Mouse (Mus musculus) lung, postnatal 36 days (tissue): Measurements from ENCODE around the gene Efcab3.

Experiments used
- DNase-seq: peaks from one replicate; pipeline ENCODE4 v3.0.0; 2022; ENCODE audit warnings: mixed read lengths

The Efcab3 gene

GRCm38 (mm10) chr11:105149353-105149752 is 86.0 kb downstream of the Efcab3 start:
- peak; percentile 6 for DNase-seq

GRCm38 (mm10) chr11:105149766-105150165 is 86.4 kb downstream of the Efcab3 start:
- DNase-seq, result no peak

- DNase-seq, result no peak
Measured at GRCm38 (mm10) chr11:105150691-105151090, 87.3 kb downstream of the Efcab3 start.

GRCm38 (mm10) chr11:105151226-105152016 is 88.0 kb downstream of the Efcab3 start:
- no peak for DNase-seq

GRCm38 (mm10) chr11:105152017-105152300 is 88.6 kb downstream of the Efcab3 start:
- DNase-seq, result no peak

- DNase-seq, result no peak
Measured at GRCm38 (mm10) chr11:105152357-105152899, 89.0 kb downstream of the Efcab3 start.

GRCm38 (mm10) chr11:105153068-105153833 is 89.9 kb downstream of the Efcab3 start:
- DNase-seq, result peak; percentile 42

GRCm38 (mm10) chr11:105155915-105156314 is 92.5 kb downstream of the Efcab3 start:
- DNase-seq, result no peak

GRCm38 (mm10) chr11:105156748-105157267 is 93.4 kb downstream of the Efcab3 start:
- no peak for DNase-seq

GRCm38 (mm10) chr11:105158047-105158446 is 94.7 kb downstream of the Efcab3 start:
- no peak for DNase-seq

- peak; percentile 18 for DNase-seq
Measured at GRCm38 (mm10) chr11:105159673-105160360, 96.4 kb downstream of the Efcab3 start.

- no peak for DNase-seq
Measured at GRCm38 (mm10) chr11:105161411-105161810, 98.0 kb downstream of the Efcab3 start.

GRCm38 (mm10) chr11:105164516-105165510 is 101.4 kb downstream of the Efcab3 start:
- DNase-seq, result no peak

GRCm38 (mm10) chr11:105166780-105167179 is 103.4 kb downstream of the Efcab3 start:
- DNase-seq, result no peak
